Mouse (Mus musculus): ENCODE data around the gene Spata25. TPM values are rescaled to one million over a fixed set of nuclear protein-coding genes. Genes with fewer than 3 reads are reported as not detected.

Gene Spata25
- polyA plus RNA-seq, 1 experiment from 2014 or later: 0.85 TPM

- peak; percentile 39 for DNase-seq (ENCODE audit: low spot score)
Measured at GRCm38 (mm10) chr2:164783926-164784581, 44.3 kb downstream of the Spata25 start.

GRCm38 (mm10) chr2:164781876-164782275, 46.5 kb downstream of the Spata25 start:
- DNase-seq (ENCODE audit: low spot score): no peak

- DNase-seq (ENCODE audit: low spot score): no peak
Measured at GRCm38 (mm10) chr2:164779481-164780086, 48.8 kb downstream of the Spata25 start, which contains the start of gene Tnnc2. Gene Tnnc2, minus strand, starts transcription at chr2:164779967.

GRCm38 (mm10) chr2:164778809-164779208, 49.5 kb downstream of the Spata25 start:
- no peak for DNase-seq (ENCODE audit: low spot score)

GRCm38 (mm10) chr2:164778015-164778287, 50.4 kb downstream of the Spata25 start:
- no peak for DNase-seq (ENCODE audit: low spot score)

- DNase-seq (ENCODE audit: low spot score): no peak
Measured at GRCm38 (mm10) chr2:164777246-164778014, 50.9 kb downstream of the Spata25 start.

- DNase-seq (ENCODE audit: low spot score): no peak
Measured at GRCm38 (mm10) chr2:164776801-164777200, 51.5 kb downstream of the Spata25 start.

Other genes starting within 250 kb of the Spata25 start
- not detected in 2 replicates for gene Wfdc6a, start 243.1 kb downstream of the Spata25 start, polyA plus RNA-seq (2015; fragmentation: Nextera tagmentation; extraction: Ambion mirVana)
- not detected in 2 replicates for gene Eppin, start 234.9 kb downstream of the Spata25 start, polyA plus RNA-seq (2015; fragmentation: Nextera tagmentation; extraction: Ambion mirVana)
- gene Wfdc6b, start 215.0 kb downstream of the Spata25 start, polyA plus RNA-seq (2015; fragmentation: Nextera tagmentation; extraction: Ambion mirVana): not detected in 2 replicates
- gene Wfdc8, start 214.9 kb downstream of the Spata25 start, polyA plus RNA-seq (2015; fragmentation: Nextera tagmentation; extraction: Ambion mirVana): not detected in 2 replicates
- not detected in 2 replicates for gene Wfdc16, start 189.7 kb downstream of the Spata25 start, polyA plus RNA-seq (2015; fragmentation: Nextera tagmentation; extraction: Ambion mirVana)
- gene Wfdc10, start 172.5 kb downstream of the Spata25 start, polyA plus RNA-seq (2015; fragmentation: Nextera tagmentation; extraction: Ambion mirVana): 0.42 TPM in 1 of 2 replicates, not detected in the other
- not detected in 2 replicates for gene Wfdc9, start 172.0 kb downstream of the Spata25 start, polyA plus RNA-seq (2015; fragmentation: Nextera tagmentation; extraction: Ambion mirVana)
- not detected in 2 replicates for gene Wfdc11, start 154.4 kb downstream of the Spata25 start, polyA plus RNA-seq (2015; fragmentation: Nextera tagmentation; extraction: Ambion mirVana)
- gene Wfdc13, start 143.4 kb downstream of the Spata25 start, polyA plus RNA-seq (2015; fragmentation: Nextera tagmentation; extraction: Ambion mirVana): not detected in 2 replicates
- gene Spint4, start 130.0 kb downstream of the Spata25 start, polyA plus RNA-seq (2015; fragmentation: Nextera tagmentation; extraction: Ambion mirVana): not detected in 2 replicates
- not detected in 2 replicates for gene Spint5, start 113.2 kb downstream of the Spata25 start, polyA plus RNA-seq (2015; fragmentation: Nextera tagmentation; extraction: Ambion mirVana)
- 0.49 and 0.56 TPM in 2 replicates for gene Wfdc3, start 82.6 kb downstream of the Spata25 start, polyA plus RNA-seq (2015; fragmentation: Nextera tagmentation; extraction: Ambion mirVana)
- 70.4 and 85.2 TPM in 2 replicates for gene Dnttip1, start 82.6 kb downstream of the Spata25 start, polyA plus RNA-seq (2015; fragmentation: Nextera tagmentation; extraction: Ambion mirVana)
- 379 and 497 TPM in 2 replicates for gene Ube2c, start 58.6 kb downstream of the Spata25 start, polyA plus RNA-seq (2015; fragmentation: Nextera tagmentation; extraction: Ambion mirVana)
- gene Tnnc2, start 48.6 kb downstream of the Spata25 start, polyA plus RNA-seq (2015; fragmentation: Nextera tagmentation; extraction: Ambion mirVana): 5.8 and 10.7 TPM in 2 replicates
- gene Snx21, start 42.7 kb downstream of the Spata25 start, polyA plus RNA-seq (2015; fragmentation: Nextera tagmentation; extraction: Ambion mirVana): 7.0 and 7.7 TPM in 2 replicates
- gene Acot8, start 23.7 kb downstream of the Spata25 start, polyA plus RNA-seq (2015; fragmentation: Nextera tagmentation; extraction: Ambion mirVana): 30.0 and 31.1 TPM in 2 replicates
- 7.1 TPM in 2 replicates for gene Zswim3, start 23.4 kb downstream of the Spata25 start, polyA plus RNA-seq (2015; fragmentation: Nextera tagmentation; extraction: Ambion mirVana)
- gene Zswim1, start 5.9 kb downstream of the Spata25 start, polyA plus RNA-seq (2015; fragmentation: Nextera tagmentation; extraction: Ambion mirVana): 8.7 and 9.1 TPM in 2 replicates
- gene Ctsa, start 4.3 kb upstream of the Spata25 start, polyA plus RNA-seq (2015; fragmentation: Nextera tagmentation; extraction: Ambion mirVana): 154 and 164 TPM in 2 replicates
- 5.3 and 5.9 TPM in 2 replicates for gene Neurl2, start 4.9 kb upstream of the Spata25 start, polyA plus RNA-seq (2015; fragmentation: Nextera tagmentation; extraction: Ambion mirVana)
- 424 and 433 TPM in 2 replicates for gene Pltp, start 29.2 kb upstream of the Spata25 start, polyA plus RNA-seq (2015; fragmentation: Nextera tagmentation; extraction: Ambion mirVana)
- 92.5 and 107 TPM in 2 replicates for gene Pcif1, start 50.8 kb upstream of the Spata25 start, polyA plus RNA-seq (2015; fragmentation: Nextera tagmentation; extraction: Ambion mirVana)
- gene Zfp335, start 83.2 kb upstream of the Spata25 start, polyA plus RNA-seq (2015; fragmentation: Nextera tagmentation; extraction: Ambion mirVana): 8.6 and 9.5 TPM in 2 replicates
- gene Mmp9, start 112.2 kb upstream of the Spata25 start, polyA plus RNA-seq (2015; fragmentation: Nextera tagmentation; extraction: Ambion mirVana): 47.8 and 53.2 TPM in 2 replicates
- 0.26 and 0.30 TPM in 2 replicates for gene Slc12a5, start 132.3 kb upstream of the Spata25 start, polyA plus RNA-seq (2015; fragmentation: Nextera tagmentation; extraction: Ambion mirVana)
- 43.8 and 51.3 TPM in 2 replicates for gene Ncoa5, start 206.3 kb upstream of the Spata25 start, polyA plus RNA-seq (2015; fragmentation: Nextera tagmentation; extraction: Ambion mirVana)
- 29.6 and 31.4 TPM in 2 replicates for gene Cd40, start 227.1 kb upstream of the Spata25 start, polyA plus RNA-seq (2015; fragmentation: Nextera tagmentation; extraction: Ambion mirVana)